Mouse (Mus musculus) heart, postnatal 0 days (tissue): ENCODE data around the gene Abca4. TPM values are rescaled to one million over a fixed set of nuclear protein-coding genes. Genes with fewer than 3 reads are reported as not detected.

ENCODE experiments used
- ATAC-seq: fragments of 200-750 bp; cut with Nextera tagmentation; 2 replicates; pipeline ENCODE4 v1.8.0; 2017; ENCODE audit warnings: low read depth, moderate number of reproducible peaks, moderate library complexity; ENCODE audit not compliant: insufficient read depth
- DNase-seq: peaks from one replicate; pipeline ENCODE4 v3.0.0-alpha.2; 2016; ENCODE audit warnings: low spot score
- H3K27ac ChIP-seq: fragments of 300-500 bp; sonication (generic); 2 replicates; pipeline ENCODE4 v1.5.1; 2014; ENCODE audit warnings: low read depth, mild to moderate bottlenecking
- H3K27me3 ChIP-seq: fragments of 300-500 bp; sonication (generic); 2 replicates; pipeline ENCODE4 v1.6.1; 2014; ENCODE audit warnings: low read length, mixed read lengths; ENCODE audit not compliant: control insufficient read depth, insufficient read depth
- H3K36me3 ChIP-seq: fragments of 300-500 bp; sonication (generic); replicated peaks from 2 replicates; pipeline ENCODE4 v1.6.1; 2014; ENCODE audit warnings: low read length, mixed read lengths; ENCODE audit not compliant: control insufficient read depth, insufficient read depth
- H3K4me1 ChIP-seq: fragments of 300-500 bp; sonication (generic); 2 replicates; pipeline ENCODE4 v1.6.1; 2014; ENCODE audit warnings: antibody characterized with exemption; ENCODE audit not compliant: control insufficient read depth, insufficient read depth
- H3K4me2 ChIP-seq: fragments of 300-500 bp; sonication (generic); 2 replicates; pipeline ENCODE4 v1.6.1; 2014; ENCODE audit warnings: low read depth, mild to moderate bottlenecking, low read length, moderate library complexity
- H3K4me3 ChIP-seq: fragments of 300-500 bp; sonication (generic); 2 replicates; pipeline ENCODE4 v1.5.1; 2014; ENCODE audit warnings: low read depth, low read length
- H3K9ac ChIP-seq: fragments of 300-500 bp; sonication (generic); replicated peaks from 2 replicates; pipeline ENCODE4 v1.6.1; 2014; ENCODE audit warnings: low read depth, low read length, mixed read lengths
- H3K9me3 ChIP-seq: fragments of 300-500 bp; sonication (generic); replicated peaks from 2 replicates; pipeline ENCODE4 v1.6.1; 2016; ENCODE audit warnings: low read length; ENCODE audit not compliant: control insufficient read depth
- CTCF ChIP-seq: IDR thresholded peaks from 2 replicates; pipeline ENCODE4 v1.5.1; 2016; ENCODE audit warnings: antibody characterized with exemption, control low read depth, low read depth
- EP300 ChIP-seq: IDR thresholded peaks from 2 replicates; pipeline ENCODE4 v1.6.1; 2016; ENCODE audit warnings: antibody characterized with exemption, low read depth
- WGBS: fragments of 180-500 bp; shearing (Covaris S2); extraction: QIAGEN DNeasy Blood & Tissue Kit; methylation state at CpG from one replicate; pipeline ENCODE4 v1.1.7; 2014; 5-methylcytosine and 5-hydroxymethylcytosine counted together
- polyA plus RNA-seq: library from polyadenylated mRNA; unstranded; fragments of >200 nt; fragmentation: Nextera tagmentation; extraction: Ambion mirVana; gene quantifications from 2 replicates; pipeline ENCODE4 v1.2.1, GENCODE M21; 2015
- total RNA-seq: library from RNA; depleted of rRNA; stranded (reverse); fragments of >200 nt; gene quantifications from 2 replicates; pipeline ENCODE4 v1.2.3, GENCODE M21; 2014; ENCODE audit warnings: low replicate concordance; rRNA removed

Gene Abca4
- 20.9 and 21.9 TPM in 2 replicates for total RNA-seq
- polyA plus RNA-seq: 4.9 and 5.7 TPM in 2 replicates

- Histone ChIP-seq H3K9me3 (no peaks in the 10 kb centered on the region), H3K4me2 (peak within 1 kb of the TSS; percentile 6; the same call in 1 of the 2 replicates), H3K27me3 (no peaks in the 10 kb centered on the region), H3K9ac (no peak within 1 kb of the TSS; the same call in 1 of the 2 replicates), H3K4me3 (no peak within 1 kb of the TSS), H3K36me3 (no peaks in the 10 kb centered on the region), H3K27ac (peak within 1 kb of the TSS; percentile 28; the same call in 1 of the 2 replicates), H3K4me1 (peaks cover 41% of the 10 kb centered on the region)
- no peak for TF ChIP-seq CTCF
- TF ChIP-seq EP300: no peak
- WGBS: 49% methylated on average over 26 of the region's 26 CpGs
- DNase-seq: no peak
- ATAC-seq: no peak
Observed at GRCm38 (mm10) chr3:122043799-122044547, at the start of gene Abca4. Gene Abca4, plus strand, starts transcription at chr3:122044443.

- peaks cover 66% of the 10 kb centered on the region for H3K36me3 ChIP-seq
- no peak overlapping the region for H3K4me3 ChIP-seq
- no peak for TF ChIP-seq CTCF
- no peak for TF ChIP-seq EP300
- DNase-seq (no peak), ATAC-seq (no peak)
- no peak overlapping the region for H3K9ac ChIP-seq
- no peaks in the 10 kb centered on the region; the same call in 1 of the 2 replicates for H3K4me1 ChIP-seq
- no peaks in the 10 kb centered on the region for H3K27me3 ChIP-seq
- 74% methylated on average over 4 of the region's 4 CpGs for WGBS
- no peaks in the 10 kb centered on the region for H3K9me3 ChIP-seq
- no peak overlapping the region for H3K27ac ChIP-seq
- no peak overlapping the region for H3K4me2 ChIP-seq
Observed at GRCm38 (mm10) chr3:121995125-121995524, 49.1 kb upstream of the Abca4 start.

GRCm38 (mm10) chr3:121999934-122000333, 44.3 kb upstream of the Abca4 start:
- no peak for DNase-seq
- Histone ChIP-seq H3K9ac (no peak overlapping the region), H3K27me3 (no peaks in the 10 kb centered on the region), H3K9me3 (no peaks in the 10 kb centered on the region), H3K27ac (no peak overlapping the region), H3K4me3 (no peak overlapping the region), H3K4me2 (no peak overlapping the region), H3K4me1 (no peaks in the 10 kb centered on the region; the same call in 1 of the 2 replicates), H3K36me3 (peaks cover 65% of the 10 kb centered on the region)
- no peak for ATAC-seq
- no peak for TF ChIP-seq EP300
- 84% methylated on average over 2 of the region's 2 CpGs for WGBS

GRCm38 (mm10) chr3:122001568-122001967, 42.7 kb upstream of the Abca4 start:
- ATAC-seq (no peak), DNase-seq (no peak)
- Histone ChIP-seq H3K27me3 (no peaks in the 10 kb centered on the region), H3K27ac (no peak overlapping the region), H3K9ac (no peak overlapping the region), H3K9me3 (no peaks in the 10 kb centered on the region), H3K36me3 (peaks cover 59% of the 10 kb centered on the region), H3K4me3 (no peak overlapping the region), H3K4me1 (no peaks in the 10 kb centered on the region; the same call in 1 of the 2 replicates), H3K4me2 (no peak overlapping the region)
- TF ChIP-seq CTCF (no peak), EP300 (no peak)
- 53% methylated on average over 6 of the region's 6 CpGs for WGBS

- TF ChIP-seq EP300 (no peak), CTCF (no peak)
- no peak overlapping the region for H3K27ac ChIP-seq
- H3K27me3 ChIP-seq: no peaks in the 10 kb centered on the region
- no peak overlapping the region for H3K4me3 ChIP-seq
- 76% methylated on average over 5 of the region's 5 CpGs for WGBS
- H3K9ac ChIP-seq: no peak overlapping the region
- ATAC-seq (no peak), DNase-seq (no peak)
- no peak overlapping the region for H3K4me2 ChIP-seq
- no peaks in the 10 kb centered on the region for H3K9me3 ChIP-seq
- no peaks in the 10 kb centered on the region for H3K4me1 ChIP-seq
- H3K36me3 ChIP-seq: peaks cover 78% of the 10 kb centered on the region
Observed at GRCm38 (mm10) chr3:122009818-122010217, 34.4 kb upstream of the Abca4 start.
